Mouse (Mus musculus) G1E (cell line): ENCODE measurements around the gene Onecut1.

Experiments
- CTCF ChIP-seq: IDR thresholded peaks from 2 replicates; pipeline ENCODE4 v1.5.1; 2012; ENCODE audit warnings: low read depth, low read length, inconsistent platforms, mixed read lengths
- GATA1 ChIP-seq: IDR thresholded peaks from 2 replicates; pipeline ENCODE4 v1.6.1; 2012; ENCODE audit warnings: borderline replicate concordance, low read length, inconsistent platforms, mixed read lengths
- GATA2 ChIP-seq: IDR thresholded peaks from 2 replicates; pipeline ENCODE4 v1.6.1; 2012; ENCODE audit warnings: low read depth, low read length, inconsistent platforms, borderline replicate concordance
- POLR2AphosphoS5 ChIP-seq: IDR thresholded peaks from 2 replicates; pipeline ENCODE4 v1.6.1; 2012; ENCODE audit warnings: low read depth, low read length, inconsistent platforms; ENCODE audit not compliant: insufficient replicate concordance
- TAL1 ChIP-seq: conservative IDR thresholded peaks from 2 replicates; pipeline ENCODE4 v1.6.1; 2012; ENCODE audit warnings: low read depth, low read length, inconsistent platforms, mixed read lengths

- TF ChIP-seq CTCF = no peak
- TF ChIP-seq GATA1 = no peak
- no peak for TF ChIP-seq TAL1
- TF ChIP-seq GATA2 = no peak
- TF ChIP-seq POLR2AphosphoS5 = no peak
Observed at GRCm38 (mm10) chr9:74906951-74907350, 45.2 kb downstream of the Onecut1 start.
